Mouse (Mus musculus): ENCODE measurements around the gene Nlrp2.

Gene Nlrp2

DNA sequence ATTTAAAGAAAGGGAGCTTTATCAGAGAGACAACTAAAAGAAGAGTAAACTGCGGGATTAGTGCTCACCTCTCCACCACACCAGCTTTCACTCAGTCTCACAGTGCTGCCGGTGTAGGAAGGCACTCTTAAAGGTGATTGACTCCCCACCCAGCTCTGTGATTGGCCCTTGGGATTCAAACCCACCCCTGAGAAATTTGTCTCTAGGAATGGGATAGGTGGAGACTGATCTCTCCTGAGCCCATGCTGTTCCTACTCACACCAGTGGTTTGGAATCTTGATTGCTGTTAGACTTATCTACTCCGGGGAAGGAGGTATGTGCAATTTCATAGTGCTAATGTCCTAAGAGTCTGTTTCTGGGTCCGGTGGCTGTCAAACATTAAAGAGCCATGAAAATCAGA, at the start of gene Nlrp2:
TSS of gene Nlrp2 (minus strand) at position 101 of the 400 bp plus-strand sequence.
- no peak for DNase-seq (ENCODE audit: low read depth)

DNA sequence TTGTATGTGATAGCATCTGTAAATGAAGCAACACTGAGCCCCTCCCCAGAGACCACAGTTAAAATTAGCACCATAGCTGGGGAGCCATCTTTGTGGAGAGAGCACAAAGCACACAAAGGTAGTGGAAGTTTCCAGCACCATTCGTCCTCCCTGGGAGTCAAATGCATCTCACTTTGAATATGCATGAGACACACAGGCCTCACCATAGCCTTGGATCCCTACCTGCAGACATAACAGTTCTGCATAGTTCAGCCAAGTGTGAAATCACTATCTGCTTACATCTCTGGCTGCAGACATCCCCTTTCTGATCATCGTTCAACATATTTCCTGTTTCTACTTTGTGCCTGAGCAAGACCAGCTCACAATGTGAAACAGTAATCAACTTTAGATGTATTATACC, 15.9 kb upstream of the Nlrp2 start:
- DNase-seq (ENCODE audit: low read depth): no peak

DNA sequence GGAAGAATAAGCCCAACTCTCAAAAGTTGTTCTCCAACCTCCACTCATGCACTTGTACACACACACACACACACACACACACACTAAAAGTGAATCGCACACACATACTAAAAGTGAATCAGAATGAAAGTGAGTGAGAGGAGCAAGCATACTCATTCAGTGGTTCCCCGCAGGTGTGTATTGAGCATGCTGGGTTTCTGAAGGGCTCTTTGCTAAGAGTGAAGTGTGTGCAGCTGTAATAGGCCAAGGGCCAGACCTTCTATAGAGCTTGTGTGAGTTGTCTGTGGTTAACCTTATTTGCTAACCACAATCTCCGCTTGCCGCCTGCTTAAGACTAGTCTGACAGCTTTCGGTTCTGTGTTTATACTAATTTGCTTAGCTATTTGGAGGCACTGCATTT, 12.8 kb upstream of the Nlrp2 start:
- no peak for DNase-seq (ENCODE audit: low read depth)

DNA sequence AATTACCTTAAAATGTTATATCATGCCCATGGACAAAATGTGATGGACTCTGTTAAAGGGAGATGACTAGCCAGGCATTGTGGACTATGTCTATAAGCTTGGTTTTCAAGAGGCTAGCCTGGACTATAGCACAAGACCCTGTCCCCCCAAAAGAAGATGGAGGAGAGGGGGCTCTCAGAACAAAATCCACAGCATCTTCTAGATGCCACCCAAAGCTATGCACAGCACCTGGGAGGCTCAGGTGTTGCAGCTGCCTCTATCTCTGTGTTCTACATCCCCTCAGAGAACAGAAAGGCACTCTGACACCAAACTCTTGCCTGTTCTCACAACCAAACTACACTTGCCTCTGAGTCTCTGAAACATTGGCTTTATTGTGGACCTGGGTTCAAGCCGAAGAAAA, 598 bp downstream of the Nlrp2 start, which contains the start of gene Gm5065:
TSS of gene Gm5065 (plus strand) at position 301 of the 400 bp plus-strand sequence.
- no peak for DNase-seq (ENCODE audit: low read depth)

DNA sequence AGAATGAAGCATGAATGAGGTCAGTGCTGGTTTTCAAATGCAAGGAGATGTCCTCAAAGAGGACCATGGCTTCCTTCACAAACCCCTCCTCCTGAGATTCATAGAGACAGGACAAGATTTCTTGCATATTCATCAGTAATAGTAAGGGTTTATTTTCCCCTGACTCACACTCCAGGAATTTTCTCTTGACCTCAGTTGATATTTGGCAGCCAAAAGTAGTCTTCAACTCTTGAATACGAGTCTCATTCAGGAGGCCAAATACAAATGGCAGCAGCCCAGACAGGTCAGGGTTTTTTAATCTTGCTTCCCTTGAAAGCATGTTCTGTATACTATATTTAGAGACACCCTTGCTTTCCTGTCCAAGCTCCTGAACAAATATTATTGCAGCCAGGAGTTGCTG, 23.3 kb downstream of the Nlrp2 start:
- DNase-seq (ENCODE audit: low read depth): peak; percentile 57

DNA sequence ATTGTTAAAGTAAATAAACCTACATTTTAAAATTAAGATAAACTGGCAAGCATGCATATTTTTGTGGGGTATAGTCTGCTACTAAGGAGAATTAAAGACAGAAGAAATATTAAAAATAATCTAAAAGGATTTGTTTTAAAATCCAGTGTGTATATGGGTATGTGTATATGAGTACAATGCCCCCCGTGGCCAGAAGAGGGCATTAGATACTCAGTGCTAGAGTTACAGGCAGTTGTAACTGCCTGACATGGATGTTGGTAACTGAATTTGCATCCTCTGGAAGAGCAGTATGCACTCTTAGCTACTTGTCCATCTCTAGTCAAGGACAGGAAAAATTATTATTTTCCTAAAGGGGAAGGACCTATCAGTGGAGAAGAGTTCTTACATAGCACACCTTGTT, 62.6 kb downstream of the Nlrp2 start:
- peak; percentile 43 for DNase-seq (ENCODE audit: low read depth)

DNA sequence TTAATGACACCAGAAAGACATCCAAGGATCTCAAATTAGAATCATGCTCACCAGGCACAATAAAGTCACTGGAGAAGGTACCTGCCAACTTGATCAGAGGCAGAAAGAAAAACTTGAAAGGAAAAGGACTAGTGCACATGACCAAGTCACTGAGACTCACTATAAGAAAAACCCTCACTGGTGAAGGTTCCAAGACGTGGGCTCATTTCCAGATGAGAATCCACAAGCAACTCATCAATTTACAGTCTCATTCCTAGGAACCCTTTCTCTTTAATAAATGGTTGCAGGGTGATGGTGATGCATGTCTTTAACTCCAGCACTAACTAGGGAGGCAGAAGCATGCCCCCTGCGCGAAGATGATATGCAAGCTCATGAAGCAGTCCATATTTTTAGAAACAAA, 87.8 kb downstream of the Nlrp2 start:
- DNase-seq (ENCODE audit: low read depth): peak; percentile 54

Measured in NIH3T3 (cell line).